Mouse (Mus musculus): ENCODE measurements at regions not wholly inside any gene's neighbourhood (a gene's known extent, or its start where the extent isn't known, plus 50 kb on each side); places are given as distances from the start of the nearest gene placed in this dataset.

DNA sequence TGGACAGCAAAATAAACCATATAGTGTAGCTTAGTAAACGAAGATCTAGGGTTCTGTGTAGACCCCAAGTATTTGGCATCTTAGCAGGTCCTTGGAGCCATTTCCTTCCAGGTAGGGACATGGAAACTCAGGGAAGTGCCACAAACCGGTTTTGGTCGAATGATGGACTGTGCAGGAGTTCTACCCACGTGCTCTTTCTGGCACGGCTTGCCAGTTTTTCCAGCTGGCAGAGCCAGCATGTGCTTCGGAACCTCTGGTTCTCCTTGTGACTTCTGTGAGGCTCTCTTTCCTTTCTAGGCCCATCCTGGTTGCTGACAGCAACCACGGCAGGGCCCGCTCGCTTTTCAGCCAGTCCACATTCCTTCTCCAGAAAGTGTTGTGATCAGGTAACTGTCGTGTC lies 291.4 kb downstream of the Kcnrg start:
- no peak for DNase-seq (ENCODE audit: low spot score)

GRCm38 (mm10) chr14:61904426-61905124 lies 297.3 kb downstream of the Kcnrg start:
- no peak for DNase-seq (ENCODE audit: low spot score)

DNA sequence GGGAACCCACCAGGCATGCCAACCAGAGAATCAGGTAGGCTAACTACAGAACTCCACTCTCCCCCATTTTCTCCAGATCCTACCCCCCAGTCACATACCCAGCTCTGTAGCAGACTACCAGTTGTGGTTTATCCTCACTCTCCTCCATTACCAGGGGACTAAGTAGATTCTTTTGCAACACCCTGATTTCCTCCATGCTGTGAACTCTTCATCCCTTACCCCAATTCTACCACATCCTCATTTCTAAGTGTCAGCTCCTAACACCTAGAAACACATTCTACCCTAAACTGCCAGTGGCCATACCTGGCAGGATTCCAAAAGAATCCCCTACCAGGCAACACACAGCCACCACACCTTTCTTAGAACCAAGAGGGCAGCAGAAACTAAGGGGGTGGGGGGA lies 310.9 kb downstream of the Kcnrg start:
- DNase-seq (ENCODE audit: low spot score) = no peak

DNA sequence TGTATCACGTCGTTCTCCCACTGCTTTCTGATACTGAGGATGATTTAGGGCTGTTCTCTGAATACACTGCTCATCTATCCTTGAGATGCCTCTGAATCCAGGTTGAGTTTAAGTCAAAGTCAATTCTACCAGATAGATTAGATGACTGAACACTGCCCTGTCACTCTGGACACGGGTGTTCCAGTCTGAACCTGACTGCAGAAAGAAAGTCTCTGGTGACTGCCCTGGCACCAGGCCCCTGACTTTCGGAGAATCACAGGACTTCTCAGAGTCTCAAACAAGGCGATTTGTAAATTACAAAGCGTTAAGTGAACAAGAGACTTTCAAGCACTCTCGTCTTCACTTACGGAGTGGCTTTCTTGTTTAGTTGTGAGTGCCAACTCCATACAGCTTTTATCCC lies 324.6 kb downstream of the Kcnrg start:
- no peak for DNase-seq (ENCODE audit: low spot score)

DNA sequence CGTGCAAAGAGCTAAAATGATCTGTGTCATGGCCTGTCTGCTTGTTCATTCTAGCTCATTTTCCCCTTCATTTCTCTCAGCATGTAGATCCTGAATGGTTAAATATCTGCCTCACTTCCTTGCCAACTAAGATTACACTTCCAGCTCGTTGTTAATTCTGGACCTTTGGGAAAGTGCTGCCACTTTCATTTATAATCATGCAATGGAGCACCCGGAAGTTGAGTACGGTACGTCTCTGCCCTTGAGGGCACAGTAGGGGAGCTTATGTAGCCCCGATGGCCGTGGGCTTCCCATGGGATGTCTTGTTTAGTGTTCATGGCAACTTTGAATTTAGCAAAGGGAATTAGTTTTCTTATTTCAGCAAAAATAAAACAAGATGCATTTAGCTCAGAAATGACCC lies 334.4 kb downstream of the Kcnrg start:
- DNase-seq (ENCODE audit: low spot score) = no peak

- no peak for DNase-seq (ENCODE audit: low spot score)
These were observed 338.4 kb downstream of the Kcnrg start for GRCm38 (mm10) chr14:61945659-61946058.

- DNase-seq (ENCODE audit: low spot score) = no peak
These were observed 342.2 kb downstream of the Kcnrg start for GRCm38 (mm10) chr14:61949446-61949845.

DNA sequence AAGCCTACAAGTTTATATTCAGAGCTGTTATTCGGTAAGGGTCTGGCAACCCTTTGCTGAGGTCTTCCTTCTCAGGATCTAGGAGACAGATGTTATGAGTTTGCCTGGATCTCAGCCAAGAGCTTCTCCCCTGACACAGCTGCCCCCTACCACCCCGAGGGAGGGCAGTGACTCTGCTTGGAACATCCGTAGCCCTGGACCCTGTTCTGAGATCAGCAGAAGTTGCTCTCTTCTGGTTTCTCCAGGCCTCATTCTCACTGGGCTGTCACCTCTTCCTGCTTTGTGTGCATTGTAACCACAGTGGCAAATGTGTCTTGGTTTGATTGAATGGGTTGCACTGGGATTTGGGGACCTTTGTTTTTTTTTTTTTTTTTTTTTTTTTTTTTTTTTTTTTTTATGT lies 342.4 kb upstream of the Rnaseh2b start:
- no peak for DNase-seq (ENCODE audit: low spot score)

- DNase-seq (ENCODE audit: low spot score) = no peak
These were observed 339.4 kb upstream of the Rnaseh2b start for GRCm38 (mm10) chr14:61953029-61953428.

DNA sequence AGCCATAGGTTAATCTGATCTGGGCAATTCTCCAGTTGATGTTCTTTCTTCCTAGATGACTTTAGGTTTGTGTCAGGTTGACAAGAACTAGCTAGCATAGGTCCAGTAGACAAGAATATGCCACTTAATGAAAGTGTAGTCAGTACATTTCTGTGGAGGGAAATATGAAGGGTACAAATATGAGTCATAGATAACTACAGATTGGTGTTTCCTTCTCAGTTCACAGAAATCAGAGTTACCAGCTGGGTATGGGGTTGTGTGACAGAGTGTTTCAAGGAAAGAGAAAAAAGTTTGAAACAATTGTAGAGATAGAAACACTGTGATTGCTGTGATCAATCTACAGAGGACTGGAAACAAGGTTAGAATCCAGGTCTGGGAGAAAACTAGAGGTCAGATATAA lies 337.0 kb upstream of the Rnaseh2b start:
- no peak for DNase-seq (ENCODE audit: low spot score)

GRCm38 (mm10) chr14:61960243-61960957 lies 332.0 kb upstream of the Rnaseh2b start:
- no peak for DNase-seq (ENCODE audit: low spot score)

- no peak for DNase-seq (ENCODE audit: low spot score)
These were observed 323.9 kb upstream of the Rnaseh2b start for GRCm38 (mm10) chr14:61968467-61968866.

- no peak for DNase-seq (ENCODE audit: low spot score)
These were observed 323.3 kb upstream of the Rnaseh2b start for GRCm38 (mm10) chr14:61968957-61969535.

DNA sequence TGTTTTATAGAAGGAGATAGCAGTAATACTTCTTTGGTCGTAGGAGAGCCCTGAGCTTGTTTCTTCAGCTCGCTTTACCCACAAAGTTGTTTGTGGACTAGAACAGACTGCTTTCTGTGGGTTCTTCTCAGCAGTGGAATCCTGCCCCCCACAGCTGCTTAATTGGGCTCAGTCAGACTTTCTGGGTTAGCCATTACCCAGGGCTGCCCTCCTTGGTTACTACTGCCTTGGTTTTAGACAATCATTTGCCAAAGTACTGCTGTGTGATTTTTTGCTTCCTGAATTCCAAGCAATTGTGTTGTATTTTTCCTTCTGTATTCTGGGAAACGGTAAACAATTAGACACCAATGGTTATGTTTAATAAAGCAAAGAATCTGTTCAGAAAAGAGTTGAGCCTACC lies 321.8 kb upstream of the Rnaseh2b start:
- no peak for DNase-seq (ENCODE audit: low spot score)

DNA sequence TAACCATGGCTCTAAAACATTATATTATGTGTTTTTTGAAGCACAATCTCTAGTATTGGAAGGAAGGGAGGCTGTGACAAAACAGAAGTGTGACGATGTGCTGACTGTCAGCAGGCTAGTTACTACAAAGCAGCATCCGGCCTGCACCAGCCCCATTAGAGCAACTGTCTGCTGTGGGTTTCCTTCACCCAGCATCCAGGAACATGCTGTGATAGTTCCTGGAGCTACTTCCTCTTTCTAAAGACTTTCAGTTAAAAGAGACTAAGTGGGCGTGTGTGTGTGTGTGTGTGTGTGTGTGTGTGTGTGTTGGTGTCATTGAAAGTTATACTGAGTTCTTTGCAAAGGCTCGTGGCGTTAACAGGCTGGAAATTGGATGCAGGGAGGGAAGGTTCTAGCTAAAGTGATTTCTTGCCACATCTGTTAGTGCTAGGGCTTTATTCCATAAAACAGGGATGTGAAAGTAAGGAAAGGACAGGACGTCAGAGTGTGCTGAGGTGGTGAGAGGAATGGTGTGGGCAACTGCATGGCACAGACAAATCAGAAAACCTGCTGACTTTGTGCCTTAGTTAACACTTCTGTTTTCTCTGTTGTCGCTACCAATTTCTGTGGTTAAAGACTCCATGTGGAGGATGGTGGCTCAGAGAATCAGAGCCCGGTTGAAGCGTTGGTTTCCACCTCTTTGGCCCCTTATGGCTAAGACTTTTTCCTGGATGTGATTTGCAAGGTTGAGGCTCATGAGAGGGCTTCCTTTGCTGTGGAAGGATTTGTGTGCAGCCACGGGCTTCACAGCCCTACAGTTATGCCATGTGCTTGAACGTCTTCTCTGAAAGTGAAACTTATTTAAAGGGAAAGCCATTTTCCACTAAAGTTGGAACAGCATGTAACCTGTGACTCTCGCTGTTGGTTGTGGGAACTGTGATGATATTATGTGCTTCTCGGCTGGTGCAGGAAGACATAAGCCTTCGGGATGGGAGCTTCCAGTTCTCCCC lies 321.0 kb upstream of the Rnaseh2b start:
- peak; percentile 82 for DNase-seq (ENCODE audit: low spot score)

- DNase-seq (ENCODE audit: low spot score) = no peak
These were observed 317.1 kb upstream of the Rnaseh2b start for GRCm38 (mm10) chr14:61975301-61975732.

- no peak for DNase-seq (ENCODE audit: low spot score)
These were observed 311.8 kb upstream of the Rnaseh2b start for GRCm38 (mm10) chr14:61980581-61980980.

GRCm38 (mm10) chr14:61985575-61985974 lies 306.8 kb upstream of the Rnaseh2b start:
- DNase-seq (ENCODE audit: low spot score) = no peak

DNA sequence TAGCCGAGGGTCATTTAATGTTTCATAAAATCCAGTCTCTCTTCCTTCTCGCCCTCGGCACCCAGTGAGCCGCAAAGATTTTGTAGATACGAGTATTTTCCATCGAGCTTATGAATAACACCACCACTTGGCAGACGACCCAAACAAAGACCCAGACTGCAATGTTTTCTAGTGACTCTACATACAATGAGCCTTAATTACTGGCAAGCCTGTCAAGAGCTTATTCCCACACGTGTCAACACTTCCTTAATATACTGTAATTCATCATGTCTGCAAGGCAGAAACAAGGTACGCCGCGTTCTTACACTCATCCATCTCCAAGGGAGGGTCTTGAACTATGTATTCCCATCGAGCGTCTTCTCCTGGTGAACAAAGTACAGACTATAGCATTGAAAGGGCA lies 306.2 kb upstream of the Rnaseh2b start:
- DNase-seq (ENCODE audit: low spot score) = no peak

GRCm38 (mm10) chr14:61995253-61995652 lies 297.1 kb upstream of the Rnaseh2b start:
- no peak for DNase-seq (ENCODE audit: low spot score)

DNA sequence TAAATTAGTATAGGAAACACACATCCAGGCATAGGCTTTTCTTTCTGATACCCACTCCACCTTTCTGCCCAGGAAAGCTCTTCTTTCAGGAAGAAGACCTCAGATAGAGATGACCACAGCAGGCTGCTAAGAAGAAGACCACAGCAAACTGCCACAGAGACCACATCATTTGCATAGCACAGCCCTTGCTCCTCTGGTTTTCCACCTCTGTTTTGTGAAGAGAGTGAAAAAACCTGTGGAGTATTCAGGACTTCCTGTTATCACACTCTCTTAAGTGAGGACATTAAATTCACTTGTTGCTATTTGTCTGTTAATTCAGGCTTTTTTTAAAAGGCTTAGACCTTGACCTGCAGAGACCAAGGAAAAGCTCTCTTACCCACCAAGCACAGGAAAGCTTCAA lies 294.7 kb upstream of the Rnaseh2b start:
- no peak for DNase-seq (ENCODE audit: low spot score)

GRCm38 (mm10) chr14:61998259-61998658 lies 294.1 kb upstream of the Rnaseh2b start:
- no peak for DNase-seq (ENCODE audit: low spot score)
